Mouse (Mus musculus) brown adipose tissue, adult 24 weeks (tissue): ENCODE measurements around the gene Birc5. TPM values are rescaled to one million over a fixed set of nuclear protein-coding genes. Genes with fewer than 3 reads are reported as not detected.

Source experiments
- H3K27ac ChIP-seq: fragments of 200-500 bp; replicated peaks from 2 replicates; pipeline ENCODE4 v1.5.1; 2012; ENCODE audit warnings: low read depth, mild to moderate bottlenecking, low read length
- H3K4me1 ChIP-seq: fragments of 200-500 bp; 2 replicates; pipeline ENCODE4 v1.6.1; 2012; ENCODE audit warnings: low read length, mixed read lengths; ENCODE audit not compliant: control insufficient read depth, insufficient read depth, insufficient read length
- H3K4me3 ChIP-seq: fragments of 200-500 bp; 2 replicates; pipeline ENCODE4 v1.5.1; 2012; ENCODE audit warnings: low read depth, mild to moderate bottlenecking, low read length, moderate library complexity; ENCODE audit not compliant: insufficient read depth
- polyA plus RNA-seq: library from polyadenylated mRNA; stranded (reverse); fragments of >200 nt; gene quantifications from 2 replicates; pipeline ENCODE4 v1.2.4, GENCODE M21; 2012; ENCODE audit not compliant: missing spikeins, insufficient read depth, insufficient read length

Birc5 gene
- polyA plus RNA-seq, 1 experiment, result 1.1 TPM

DNA sequence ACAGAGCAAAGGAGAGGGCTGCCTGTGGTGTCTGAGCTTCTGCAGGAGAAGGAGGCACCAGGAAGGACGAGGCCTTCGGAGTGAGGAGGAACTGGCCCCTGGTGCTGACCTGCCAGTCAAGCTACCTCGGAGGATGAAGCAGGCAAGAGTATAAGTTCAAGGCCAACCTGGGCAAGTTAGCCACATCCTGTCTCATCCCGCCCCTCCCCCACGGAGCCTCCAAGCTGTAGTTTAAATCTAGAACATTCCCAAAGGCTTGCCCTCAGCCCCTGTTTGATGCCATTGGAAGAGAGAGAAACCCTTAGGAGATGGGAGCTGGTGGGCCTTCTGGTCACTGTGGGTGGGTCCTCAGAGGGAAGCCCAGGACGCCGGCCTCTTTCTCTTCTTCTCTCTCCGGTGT is 55.4 kb downstream of the Birc5 start:
- Histone ChIP-seq H3K27ac (no peak overlapping the region), H3K4me3 (no peak overlapping the region), H3K4me1 (no peaks in the 10 kb centered on the region)

Other genes with a start within 250 kb of the Birc5 start
- 3.6 and 4.2 TPM in 2 replicates for gene Tnrc6c, start 195.0 kb upstream of the Birc5 start, polyA plus RNA-seq
- 0.88 TPM in 1 of 2 replicates, not detected in the other for gene Tmc8, start 67.2 kb upstream of the Birc5 start, polyA plus RNA-seq
- gene Tmc6, start 67.1 kb upstream of the Birc5 start, polyA plus RNA-seq, result 3.7 and 7.2 TPM in 2 replicates
- gene 6030468B19Rik, start 51.6 kb upstream of the Birc5 start, polyA plus RNA-seq, result not detected in 2 replicates
- not detected in 2 replicates for gene Gm20708, start 39.6 kb upstream of the Birc5 start, polyA plus RNA-seq
- 30.4 and 30.5 TPM in 2 replicates for gene Syngr2, start 39.6 kb upstream of the Birc5 start, polyA plus RNA-seq
- gene Afmid, start 23.3 kb upstream of the Birc5 start, polyA plus RNA-seq, result 1.7 and 1.8 TPM in 2 replicates
- gene Tk1, start 23.2 kb upstream of the Birc5 start, polyA plus RNA-seq, result not detected in 2 replicates
- not detected in 2 replicates for gene Tmem235, start 11.5 kb downstream of the Birc5 start, polyA plus RNA-seq
- 4.7 and 8.3 TPM in 2 replicates for gene Tha1, start 24.2 kb downstream of the Birc5 start, polyA plus RNA-seq
- 2.5 and 6.6 TPM in 2 replicates for gene Socs3, start 120.8 kb downstream of the Birc5 start, polyA plus RNA-seq
- 13.1 and 15.3 TPM in 2 replicates for gene Pgs1, start 137.0 kb downstream of the Birc5 start, polyA plus RNA-seq